Mouse (Mus musculus) heart, postnatal 0 days (tissue): ENCODE data around the gene Plxdc2.

Source experiments
- CTCF ChIP-seq: IDR thresholded peaks from 2 replicates; pipeline ENCODE4 v1.5.1; 2016; ENCODE audit warnings: antibody characterized with exemption, control low read depth, low read depth
- EP300 ChIP-seq: IDR thresholded peaks from 2 replicates; pipeline ENCODE4 v1.6.1; 2016; ENCODE audit warnings: antibody characterized with exemption, low read depth

DNA sequence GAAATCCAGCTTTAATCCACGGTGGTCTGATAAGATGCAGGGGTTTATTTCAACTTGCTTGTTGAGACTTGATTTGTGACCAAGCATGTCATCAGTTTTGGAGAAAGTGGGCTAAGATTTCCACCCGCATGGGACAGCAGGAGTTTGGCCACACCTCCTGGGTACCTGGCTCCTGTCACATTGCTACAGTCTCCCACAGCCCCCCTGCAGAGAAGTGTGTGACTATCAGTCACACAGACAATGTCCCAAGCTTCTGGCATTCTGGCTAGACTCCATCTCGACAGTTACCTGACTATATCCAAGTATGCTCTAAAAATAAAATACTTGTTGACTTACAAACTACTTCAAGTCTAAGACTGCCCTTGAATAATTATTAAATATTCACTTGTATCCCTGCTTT lies 185.1 kb downstream of the Plxdc2 start:
- no peak for TF ChIP-seq CTCF
- no peak for TF ChIP-seq EP300
